Mouse (Mus musculus) frontal cortex, adult 2 months (tissue): ENCODE data around the gene Pacrg. TPM values are rescaled to one million over a fixed set of nuclear protein-coding genes. Genes with fewer than 3 reads are reported as not detected.

Source experiments
- DNase-seq, 2 experiments: peaks; one replicate each; pipeline ENCODE4 v3.0.0; 2022; ENCODE audit warnings: low spot score in 1 of 2; ENCODE audit errors: extremely low spot score in 1 of 2
- polyA plus RNA-seq: library from polyadenylated mRNA; depleted of rRNA; stranded (reverse); fragments of >200 nt; gene quantifications from 2 replicates; pipeline ENCODE4 v1.2.3, GENCODE M21; 2012

Gene Pacrg
- polyA plus RNA-seq, 1 experiment, result 25.2 TPM

GRCm38 (mm10) chr17:10627476-10627875, 212.6 kb downstream of the Pacrg start:
- no peak for DNase-seq

- no peak for DNase-seq
Measured at GRCm38 (mm10) chr17:10626299-10627095, 213.6 kb downstream of the Pacrg start.

GRCm38 (mm10) chr17:10624699-10625424, 215.2 kb downstream of the Pacrg start:
- DNase-seq, result no peak

GRCm38 (mm10) chr17:10620621-10621020, 219.5 kb downstream of the Pacrg start:
- DNase-seq, result no peak

GRCm38 (mm10) chr17:10619881-10620280, 220.2 kb downstream of the Pacrg start:
- peak in 1 of 2 experiments; percentile 32 for DNase-seq

- no peak for DNase-seq
Measured at GRCm38 (mm10) chr17:10617656-10618055, 222.5 kb downstream of the Pacrg start.

- DNase-seq, result no peak
Measured at GRCm38 (mm10) chr17:10615611-10616010, 224.5 kb downstream of the Pacrg start.

GRCm38 (mm10) chr17:10614696-10615095, 225.4 kb downstream of the Pacrg start:
- DNase-seq, result no peak

- no peak for DNase-seq
Measured at GRCm38 (mm10) chr17:10611626-10612025, 228.5 kb downstream of the Pacrg start.

GRCm38 (mm10) chr17:10608146-10608545, 232.0 kb downstream of the Pacrg start:
- DNase-seq, result no peak

GRCm38 (mm10) chr17:10606090-10606489, 234.0 kb downstream of the Pacrg start:
- no peak for DNase-seq

GRCm38 (mm10) chr17:10597741-10598140, 242.4 kb downstream of the Pacrg start:
- no peak for DNase-seq

GRCm38 (mm10) chr17:10589604-10590003, 250.5 kb downstream of the Pacrg start:
- DNase-seq, result no peak

GRCm38 (mm10) chr17:10588922-10589400, 251.2 kb downstream of the Pacrg start:
- peak; percentile 9 to 24 for DNase-seq

- no peak for DNase-seq
Measured at GRCm38 (mm10) chr17:10583301-10583700, 256.8 kb downstream of the Pacrg start.

GRCm38 (mm10) chr17:10575306-10575705, 264.8 kb downstream of the Pacrg start:
- DNase-seq, result no peak

- DNase-seq, result no peak
Measured at GRCm38 (mm10) chr17:10572436-10572835, 267.7 kb downstream of the Pacrg start.

- DNase-seq, result no peak
Measured at GRCm38 (mm10) chr17:10569270-10569669, 270.8 kb downstream of the Pacrg start.

- no peak for DNase-seq
Measured at GRCm38 (mm10) chr17:10567411-10567810, 272.7 kb downstream of the Pacrg start.

GRCm38 (mm10) chr17:10564191-10564590, 275.9 kb downstream of the Pacrg start:
- DNase-seq, result no peak

GRCm38 (mm10) chr17:10562871-10563270, 277.2 kb downstream of the Pacrg start:
- no peak for DNase-seq

- no peak for DNase-seq
Measured at GRCm38 (mm10) chr17:10560053-10560452, 280.1 kb downstream of the Pacrg start.
